Mouse (Mus musculus) embryonic facial prominence, embryonic 11.5 days (tissue): ENCODE data around the gene Fam196a. TPM values are rescaled to one million over a fixed set of nuclear protein-coding genes. Genes with fewer than 3 reads are reported as not detected.
A peak's percentile ranks its signal among the peaks of the same experiment; 100 is the strongest.

ENCODE experiments used
- ATAC-seq: fragments of 200-750 bp; cut with Nextera tagmentation; replicated peaks from 2 replicates; pipeline ENCODE4 v1.8.0; 2017; ENCODE audit warnings: low read depth; ENCODE audit not compliant: insufficient number of reproducible peaks, low FRiP score, low TSS enrichment
- DNase-seq: peaks from one replicate; pipeline ENCODE4 v3.0.0-alpha.2; 2015; ENCODE audit warnings: low spot score
- H3K27ac ChIP-seq: fragments of 300-500 bp; sonication (generic); replicated peaks from 2 replicates; pipeline ENCODE4 v1.5.1; 2014; ENCODE audit warnings: mild to moderate bottlenecking, low read depth, low read length, control low read depth
- H3K27me3 ChIP-seq: fragments of 300-500 bp; sonication (generic); 2 replicates; pipeline ENCODE4 v1.6.1; 2014; ENCODE audit warnings: mild to moderate bottlenecking, low read length, moderate library complexity, mixed read lengths; ENCODE audit not compliant: control insufficient read depth, insufficient read depth
- H3K36me3 ChIP-seq: fragments of 300-500 bp; sonication (generic); replicated peaks from 2 replicates; pipeline ENCODE4 v1.6.1; 2014; ENCODE audit warnings: low read depth, mild to moderate bottlenecking, low read length, moderate library complexity, mixed read lengths; ENCODE audit not compliant: control insufficient read depth, insufficient read depth
- H3K4me1 ChIP-seq: fragments of 300-500 bp; sonication (generic); 2 replicates; pipeline ENCODE4 v1.6.1; 2014; ENCODE audit warnings: low read length, mixed read lengths; ENCODE audit not compliant: control insufficient read depth, insufficient read depth
- H3K4me2 ChIP-seq: fragments of 300-500 bp; sonication (generic); 2 replicates; pipeline ENCODE4 v1.6.1; 2014; ENCODE audit warnings: low read depth, mild to moderate bottlenecking, control low read depth, low read length, moderate library complexity
- H3K4me3 ChIP-seq: fragments of 300-500 bp; sonication (generic); 2 replicates; pipeline ENCODE4 v1.5.1; 2014; ENCODE audit warnings: low read depth, low read length, control low read depth
- H3K9ac ChIP-seq: fragments of 300-500 bp; sonication (generic); replicated peaks from 2 replicates; pipeline ENCODE4 v1.6.1; 2014; ENCODE audit warnings: mild to moderate bottlenecking, control low read depth, low read length
- H3K9me3 ChIP-seq: fragments of 300-500 bp; sonication (generic); replicated peaks from 2 replicates; pipeline ENCODE4 v1.6.1; 2016; ENCODE audit warnings: mild to moderate bottlenecking, low read length, inconsistent platforms, mixed read lengths; ENCODE audit not compliant: control insufficient read depth
- WGBS: fragments of 180-500 bp; shearing (Covaris S2); extraction: QIAGEN DNeasy Blood & Tissue Kit; methylation state at CpG from one replicate; pipeline ENCODE4 v1.1.7; 2014; 5-methylcytosine and 5-hydroxymethylcytosine counted together
- polyA plus RNA-seq: library from polyadenylated mRNA; unstranded; fragments of >200 nt; fragmentation: Nextera tagmentation; extraction: Ambion mirVana; gene quantifications from 2 replicates; pipeline ENCODE4 v1.2.1, GENCODE M21; 2014

The Fam196a gene
- polyA plus RNA-seq, 1 experiment from 2014 or later = 1.6 TPM

- Histone ChIP-seq H3K4me1 (peaks cover 5% of the 10 kb centered on the region; the same call in 1 of the 2 replicates), H3K9me3 (no peaks in the 10 kb centered on the region), H3K4me2 (peak overlapping the region; percentile 84), H3K27me3 (peaks cover 5% of the 10 kb centered on the region; the same call in 1 of the 2 replicates), H3K27ac (no peak overlapping the region), H3K4me3 (peak overlapping the region; percentile 44), H3K36me3 (no peaks in the 10 kb centered on the region), H3K9ac (peak overlapping the region; percentile 53)
- peak; percentile 31; the same call in 1 of the 2 replicates for ATAC-seq
- peak; percentile 17 for DNase-seq
- WGBS = under 1% methylated on average over 33 of the region's 37 CpGs
These were observed 731 bp downstream of the Fam196a start for GRCm38 (mm10) chr7:134937471-134937926.

DNA sequence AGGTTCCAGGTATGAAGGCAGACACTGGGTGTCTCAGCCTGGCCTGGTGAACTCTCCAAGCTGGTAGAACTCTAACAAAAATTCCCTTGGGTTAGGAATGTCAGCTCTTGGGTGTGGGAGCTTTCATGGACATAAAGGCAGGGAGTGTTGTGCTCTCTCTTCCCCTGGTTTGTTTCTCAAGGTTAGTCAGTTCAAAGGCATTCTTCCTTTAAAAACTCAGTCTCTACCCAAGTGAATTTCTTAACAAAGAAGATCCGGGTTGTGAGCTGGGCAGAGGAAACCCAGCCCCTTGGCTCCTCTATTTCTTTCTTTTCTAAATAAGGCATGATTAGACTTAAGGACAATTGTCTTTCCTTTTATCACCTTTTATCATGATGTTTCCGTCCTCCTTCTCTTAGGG is 6.3 kb downstream of the Fam196a start:
- DNase-seq (no peak), ATAC-seq (no peak)
- H3K4me1 ChIP-seq = no peaks in the 10 kb centered on the region
- peaks cover 5% of the 10 kb centered on the region; the same call in 1 of the 2 replicates for H3K27me3 ChIP-seq
- no peak overlapping the region for H3K9ac ChIP-seq
- H3K27ac ChIP-seq = no peak overlapping the region
- no peak overlapping the region for H3K4me3 ChIP-seq
- WGBS = 76% methylated on average over 2 of the region's 2 CpGs
- H3K36me3 ChIP-seq = no peaks in the 10 kb centered on the region
- no peak overlapping the region for H3K4me2 ChIP-seq
- no peaks in the 10 kb centered on the region for H3K9me3 ChIP-seq

DNA sequence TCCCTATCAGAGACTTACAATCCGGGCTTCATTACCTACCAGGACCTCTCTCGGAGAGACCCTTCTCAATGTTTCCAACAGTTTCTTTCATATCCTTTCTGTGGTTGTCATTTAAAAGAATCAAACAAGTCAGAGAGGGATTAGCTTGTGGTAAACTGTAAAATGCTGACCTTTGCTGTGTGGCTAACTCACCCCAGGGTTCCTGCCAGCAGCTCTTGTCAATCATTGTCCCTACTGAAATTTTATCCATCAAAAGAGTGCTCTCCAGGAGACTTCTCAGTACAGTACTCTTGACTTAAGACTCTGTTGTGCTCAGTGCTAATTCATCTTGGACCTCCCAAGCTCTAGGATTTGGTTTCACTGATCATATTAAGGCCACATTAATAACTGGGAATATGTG is 36.2 kb downstream of the Fam196a start:
- H3K27me3 ChIP-seq = no peaks in the 10 kb centered on the region
- no peaks in the 10 kb centered on the region for H3K4me1 ChIP-seq
- 59% methylated on average over 2 of the region's 2 CpGs for WGBS
- H3K9me3 ChIP-seq = no peaks in the 10 kb centered on the region
- no peak overlapping the region for H3K4me2 ChIP-seq
- ATAC-seq (no peak), DNase-seq (no peak)
- no peaks in the 10 kb centered on the region for H3K36me3 ChIP-seq
- no peak overlapping the region for H3K27ac ChIP-seq
- H3K9ac ChIP-seq = no peak overlapping the region
- H3K4me3 ChIP-seq = no peak overlapping the region

DNA sequence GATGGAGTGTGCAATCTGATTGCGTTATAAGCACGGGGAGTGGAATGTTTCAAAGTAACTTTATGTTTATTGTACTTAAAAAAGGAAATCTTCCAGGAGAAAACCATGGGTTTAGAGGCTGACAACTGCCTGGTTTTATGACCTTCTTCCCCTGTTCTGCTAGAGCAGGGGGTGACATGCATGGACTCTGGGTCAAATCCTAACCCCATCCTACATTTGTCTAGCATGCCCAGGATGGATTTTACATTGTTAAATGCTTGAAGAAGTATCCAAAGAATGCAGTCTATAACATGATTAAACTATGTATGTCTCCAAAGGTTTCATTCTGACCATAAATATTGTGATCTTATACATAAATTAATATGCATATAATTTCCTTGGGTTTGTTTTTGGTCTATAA is 38.8 kb downstream of the Fam196a start:
- Histone ChIP-seq H3K27ac (no peak overlapping the region), H3K36me3 (no peaks in the 10 kb centered on the region), H3K4me1 (no peaks in the 10 kb centered on the region), H3K9me3 (no peaks in the 10 kb centered on the region), H3K4me3 (no peak overlapping the region), H3K9ac (no peak overlapping the region), H3K4me2 (no peak overlapping the region), H3K27me3 (no peaks in the 10 kb centered on the region)
- ATAC-seq (no peak), DNase-seq (no peak)
- WGBS = 91% methylated on average over 2 of the region's 2 CpGs

- Histone ChIP-seq H3K27me3 (no peaks in the 10 kb centered on the region), H3K4me3 (no peak overlapping the region), H3K4me2 (no peak overlapping the region), H3K9me3 (no peaks in the 10 kb centered on the region), H3K27ac (no peak overlapping the region), H3K36me3 (no peaks in the 10 kb centered on the region), H3K4me1 (no peaks in the 10 kb centered on the region), H3K9ac (no peak overlapping the region)
- no peak for DNase-seq
- ATAC-seq = no peak
- 76% methylated on average over 2 of the region's 2 CpGs for WGBS
These were observed 43.6 kb downstream of the Fam196a start for GRCm38 (mm10) chr7:134894604-134895003.

- Histone ChIP-seq H3K27me3 (no peaks in the 10 kb centered on the region), H3K36me3 (no peaks in the 10 kb centered on the region), H3K4me1 (no peaks in the 10 kb centered on the region), H3K4me2 (no peak overlapping the region), H3K9me3 (no peaks in the 10 kb centered on the region), H3K4me3 (no peak overlapping the region), H3K9ac (no peak overlapping the region), H3K27ac (no peak overlapping the region)
- ATAC-seq (no peak), DNase-seq (peak; percentile 36)
- 90% methylated on average over 4 of the region's 4 CpGs for WGBS
These were observed 45.3 kb downstream of the Fam196a start for GRCm38 (mm10) chr7:134892972-134893371.

GRCm38 (mm10) chr7:134892449-134892871 is 45.8 kb downstream of the Fam196a start:
- Histone ChIP-seq H3K27me3 (no peaks in the 10 kb centered on the region), H3K4me3 (no peak overlapping the region), H3K4me1 (no peaks in the 10 kb centered on the region), H3K4me2 (no peak overlapping the region), H3K9ac (no peak overlapping the region), H3K27ac (no peak overlapping the region), H3K9me3 (no peaks in the 10 kb centered on the region), H3K36me3 (no peaks in the 10 kb centered on the region)
- DNase-seq (no peak), ATAC-seq (no peak)
- WGBS = 86% methylated on average over 13 of the region's 13 CpGs

DNA sequence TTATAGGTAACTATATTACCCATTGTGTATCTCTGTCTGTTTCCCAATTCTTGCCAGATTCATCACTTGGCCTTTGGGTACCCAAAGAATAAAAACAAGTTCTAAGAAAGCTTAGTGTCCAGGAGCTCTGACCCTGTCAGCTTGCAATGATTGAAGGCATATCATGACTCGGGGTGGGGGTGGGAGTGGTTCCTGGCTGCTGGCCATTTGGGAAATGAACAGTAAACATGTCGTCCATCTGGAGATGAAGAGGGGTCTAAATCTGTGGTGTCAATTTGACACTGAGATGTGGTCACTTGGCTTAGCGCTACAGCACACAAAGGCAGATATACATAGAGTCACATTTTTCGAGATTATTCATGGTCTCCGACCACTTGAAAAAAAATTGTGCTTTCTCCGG is 54.7 kb downstream of the Fam196a start:
- Histone ChIP-seq H3K4me3 (no peak overlapping the region), H3K36me3 (no peaks in the 10 kb centered on the region), H3K9me3 (no peaks in the 10 kb centered on the region), H3K9ac (no peak overlapping the region), H3K4me1 (no peaks in the 10 kb centered on the region), H3K27ac (no peak overlapping the region), H3K27me3 (no peaks in the 10 kb centered on the region), H3K4me2 (no peak overlapping the region)
- DNase-seq (no peak), ATAC-seq (no peak)
- 79% methylated on average over 6 of the region's 6 CpGs for WGBS
